Mouse (Mus musculus): Measurements from ENCODE around the gene Ube2m.

DNA sequence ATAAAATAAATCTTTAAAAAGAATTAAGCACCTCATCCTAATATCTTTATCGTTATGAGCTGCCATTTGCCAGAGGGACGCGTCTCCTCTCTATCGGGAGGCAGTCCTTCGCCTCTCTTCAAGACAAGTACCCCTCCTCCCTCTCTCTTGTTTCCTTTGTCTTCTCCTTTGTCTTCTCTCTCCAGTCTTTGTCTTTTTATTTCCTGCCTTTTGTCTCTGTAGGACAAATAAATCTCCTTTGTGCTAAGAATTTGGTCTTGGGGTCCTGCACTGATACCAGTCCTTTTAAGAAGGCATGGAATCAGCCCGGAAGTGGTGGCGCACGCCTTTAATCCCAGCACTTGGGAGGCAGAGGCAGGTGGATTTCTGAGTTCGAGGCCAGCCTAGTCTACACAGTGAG lies 21.5 kb upstream of the Ube2m start:
- TF ChIP-seq CTCF (IDR thresholded peaks at IDR 0.05; ENCODE audit: low read depth): no peak
- TF ChIP-seq EP300 (optimal IDR thresholded peaks at IDR 0.05): no peak
